Mouse (Mus musculus): Measurements from ENCODE around the gene Itprid1.

- no peak for TF ChIP-seq POLR2A (IDR thresholded peaks at IDR 0.05; ENCODE audit: low read depth, low read length)
- TF ChIP-seq CTCF (conservative IDR thresholded peaks at IDR 0.05; ENCODE audit: insufficient read depth, insufficient read length, low read depth, low read length) = no peak
These were observed 19.8 kb upstream of the Itprid1 start for GRCm38 (mm10) chr6:55816911-55817310.
